Mouse (Mus musculus): ENCODE data around the gene Dppa3.

Dppa3 gene

DNA sequence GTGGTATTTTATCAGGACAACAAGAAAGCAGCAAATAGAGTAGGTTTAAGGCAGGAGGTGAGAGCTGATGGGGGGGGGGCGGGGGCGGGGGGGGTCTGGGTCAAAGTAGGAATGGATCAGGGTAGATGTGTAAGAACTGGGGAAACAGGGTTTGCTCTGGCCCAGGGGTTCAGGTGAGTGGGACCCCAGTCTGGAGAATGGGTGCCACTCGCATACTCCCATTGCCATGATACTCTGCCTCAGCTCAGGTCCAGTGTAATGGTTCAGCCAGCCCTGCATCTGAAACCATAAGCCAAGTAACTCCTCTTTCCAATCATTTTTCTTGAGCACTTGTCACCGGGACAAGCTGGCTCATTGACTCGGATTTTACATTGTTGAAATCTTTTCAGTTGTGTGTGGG lies 42.6 kb downstream of the Dppa3 start:
- no peak for DNase-seq (ENCODE audit: low spot score in 2 of 2)

- peak; percentile 85 to 94 for DNase-seq (ENCODE audit: low spot score in 2 of 2)
These were observed 43.4 kb downstream of the Dppa3 start for GRCm38 (mm10) chr6:122669406-122670200.

GRCm38 (mm10) chr6:122670201-122670551 lies 44.0 kb downstream of the Dppa3 start:
- no peak for DNase-seq (ENCODE audit: low spot score in 2 of 2)

GRCm38 (mm10) chr6:122670841-122671240 lies 44.6 kb downstream of the Dppa3 start:
- no peak for DNase-seq (ENCODE audit: low spot score in 2 of 2)

- DNase-seq (ENCODE audit: low spot score in 2 of 2): no peak
These were observed 46.5 kb downstream of the Dppa3 start for GRCm38 (mm10) chr6:122672746-122673145.
